Mouse (Mus musculus): ENCODE measurements around the gene Lrrn4.

The Lrrn4 gene

GRCm38 (mm10) chr2:132870286-132870685 is 10.4 kb downstream of the Lrrn4 start:
- DNase-seq (ENCODE audit: low spot score): no peak

DNA sequence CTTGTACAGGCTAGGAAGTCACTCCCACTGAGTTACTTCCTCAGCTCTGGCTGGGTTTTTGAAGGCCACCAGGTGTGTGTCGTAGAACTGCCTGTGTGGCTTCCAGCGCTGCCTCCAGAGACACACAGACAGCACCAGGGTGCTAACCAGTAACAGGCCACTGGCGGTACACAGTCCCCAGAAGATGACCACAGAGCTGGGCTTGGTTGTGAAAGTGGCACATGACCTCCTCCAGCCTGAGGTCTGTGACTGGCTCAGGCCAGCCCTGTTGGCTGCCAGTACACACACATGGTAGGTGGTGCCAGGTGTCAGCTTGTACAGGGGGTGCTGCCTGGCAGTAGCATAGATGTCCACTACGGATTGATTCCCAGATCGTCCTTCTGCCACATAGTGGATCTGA is 11.0 kb downstream of the Lrrn4 start:
- DNase-seq (ENCODE audit: low spot score): no peak

DNA sequence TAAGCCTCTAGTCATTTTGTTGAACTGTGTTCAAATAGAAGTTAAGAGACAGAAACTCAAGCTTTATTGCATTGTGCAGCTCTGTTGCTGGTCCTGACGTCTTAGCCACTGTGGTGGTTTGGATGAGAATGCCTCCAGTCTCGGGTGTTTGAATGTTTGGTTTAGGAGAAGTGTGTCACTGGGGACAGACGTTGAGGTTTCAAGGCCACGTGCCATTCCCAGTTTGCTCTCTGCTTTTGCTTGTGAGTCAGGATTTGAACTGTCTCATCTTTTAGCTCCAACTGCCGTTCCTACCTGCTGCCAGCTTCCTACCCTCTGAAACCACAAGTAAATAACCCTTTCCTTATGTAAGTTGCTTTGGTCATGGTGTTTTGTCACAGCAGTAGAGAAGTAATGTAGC is 13.2 kb downstream of the Lrrn4 start:
- DNase-seq (ENCODE audit: low spot score): no peak

DNA sequence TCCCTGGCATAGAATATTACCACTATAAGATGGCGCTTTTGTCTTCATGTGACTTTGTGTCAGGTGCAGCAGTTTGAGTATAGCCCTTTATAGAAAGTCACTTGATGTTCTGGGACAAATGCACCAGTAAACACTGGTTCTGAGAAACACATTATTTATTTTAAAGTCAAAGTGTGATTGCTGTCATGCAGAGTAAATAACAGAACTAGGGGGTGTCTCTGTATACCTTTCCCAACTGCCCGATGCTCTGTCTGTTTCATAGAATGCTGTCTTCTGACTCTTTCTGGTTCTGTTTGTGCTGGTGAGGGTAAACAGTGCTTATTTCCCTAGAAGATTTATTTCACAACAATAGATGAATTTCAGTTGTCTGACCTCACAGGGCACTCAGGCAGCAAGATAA is 17.4 kb downstream of the Lrrn4 start:
- DNase-seq (ENCODE audit: low spot score): no peak

- no peak for DNase-seq (ENCODE audit: low spot score)
These were observed 19.2 kb downstream of the Lrrn4 start for GRCm38 (mm10) chr2:132861456-132861855.

- DNase-seq (ENCODE audit: low spot score): no peak
These were observed 20.3 kb downstream of the Lrrn4 start for GRCm38 (mm10) chr2:132860435-132860834.

GRCm38 (mm10) chr2:132856333-132856732 is 24.4 kb downstream of the Lrrn4 start:
- no peak for DNase-seq (ENCODE audit: low spot score)

- DNase-seq (ENCODE audit: low spot score): no peak
These were observed 27.6 kb downstream of the Lrrn4 start for GRCm38 (mm10) chr2:132853051-132853450.

- DNase-seq (ENCODE audit: low spot score): no peak
These were observed 31.6 kb downstream of the Lrrn4 start for GRCm38 (mm10) chr2:132849141-132849540.

- DNase-seq (ENCODE audit: low spot score): no peak
These were observed 32.3 kb downstream of the Lrrn4 start for GRCm38 (mm10) chr2:132848361-132848760.

- peak; percentile 30 for DNase-seq (ENCODE audit: low spot score)
These were observed 33.1 kb downstream of the Lrrn4 start for GRCm38 (mm10) chr2:132847581-132847980.

DNA sequence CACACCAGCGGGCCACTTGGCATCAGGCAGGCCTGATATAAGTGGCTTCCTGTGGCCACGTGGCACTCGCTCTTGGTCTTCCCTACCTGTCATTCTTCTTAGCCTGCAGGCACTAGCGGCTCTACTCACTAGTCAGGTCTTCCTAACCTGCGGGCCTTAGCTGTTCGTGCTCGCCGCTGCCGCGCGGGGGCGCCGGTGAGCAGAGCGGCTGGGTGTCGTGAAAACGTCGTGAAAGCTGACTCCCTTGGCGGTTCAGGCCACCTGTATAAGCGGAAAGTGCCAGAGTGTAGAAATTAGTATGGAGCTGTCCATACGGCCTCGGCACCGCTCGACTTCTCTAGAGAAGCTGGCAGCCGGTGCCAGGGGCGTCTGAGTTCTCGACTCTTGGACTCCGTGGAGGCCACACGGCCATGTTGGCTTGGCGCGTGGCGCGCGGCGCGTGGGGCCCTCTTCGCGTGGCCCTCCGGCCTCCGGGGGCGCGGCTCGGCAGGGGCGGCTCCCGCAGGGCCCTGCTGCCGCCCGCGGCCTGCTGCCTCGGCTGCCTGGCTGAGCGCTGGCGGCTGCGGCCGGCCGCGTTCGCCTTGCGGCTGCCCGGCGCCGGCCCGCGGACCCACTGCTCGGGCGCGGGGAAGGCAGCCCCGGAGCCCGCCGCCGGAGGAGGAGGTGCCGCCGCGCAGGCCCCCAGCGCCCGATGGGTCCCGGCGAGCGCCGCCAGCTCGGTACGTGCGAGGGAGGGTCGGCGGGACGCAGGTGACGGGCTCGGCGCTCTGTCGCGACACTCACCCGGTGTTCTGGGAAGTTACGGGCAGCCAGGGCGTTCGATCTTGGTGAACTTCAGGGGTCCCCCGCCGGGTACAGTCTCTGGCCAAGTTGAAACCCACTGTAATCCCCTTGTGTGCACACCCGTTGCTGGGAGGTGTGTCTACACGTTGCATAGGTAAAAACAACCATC is 34.0 kb downstream of the Lrrn4 start, which contains the start of gene Crls1:
Gene Crls1, plus strand, starts transcription at position 260 of the 952 bp plus-strand sequence.
- DNase-seq (ENCODE audit: low spot score): peak; percentile 95

DNA sequence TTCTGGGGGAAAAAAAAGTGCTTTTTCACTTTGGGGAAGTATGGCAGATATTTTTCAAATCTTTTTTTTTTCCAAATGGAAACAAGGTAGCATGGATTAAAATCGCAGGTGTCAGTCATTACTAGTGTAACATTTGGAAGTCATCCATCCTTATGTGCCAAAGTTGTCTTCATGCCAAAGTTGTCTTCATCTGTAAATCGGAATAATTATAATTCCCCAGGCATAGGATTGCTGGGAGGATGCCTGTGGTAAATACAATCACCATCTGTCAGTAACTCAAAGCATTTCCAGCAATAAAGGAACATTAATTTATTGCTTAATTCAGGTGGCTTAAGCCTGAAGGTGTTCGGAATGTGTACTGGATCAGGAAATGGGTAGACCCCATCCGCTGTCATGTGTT is 39.6 kb downstream of the Lrrn4 start:
- DNase-seq (ENCODE audit: low spot score): no peak
